Mouse (Mus musculus) 3T3-L1 (cell line): ENCODE measurements around the gene Cd300lf.

Experiments used
- DNase-seq: peaks from one replicate; pipeline ENCODE4 v3.0.0-alpha.2; 2015; ENCODE audit warnings: low read depth, low spot score

Cd300lf gene

DNA sequence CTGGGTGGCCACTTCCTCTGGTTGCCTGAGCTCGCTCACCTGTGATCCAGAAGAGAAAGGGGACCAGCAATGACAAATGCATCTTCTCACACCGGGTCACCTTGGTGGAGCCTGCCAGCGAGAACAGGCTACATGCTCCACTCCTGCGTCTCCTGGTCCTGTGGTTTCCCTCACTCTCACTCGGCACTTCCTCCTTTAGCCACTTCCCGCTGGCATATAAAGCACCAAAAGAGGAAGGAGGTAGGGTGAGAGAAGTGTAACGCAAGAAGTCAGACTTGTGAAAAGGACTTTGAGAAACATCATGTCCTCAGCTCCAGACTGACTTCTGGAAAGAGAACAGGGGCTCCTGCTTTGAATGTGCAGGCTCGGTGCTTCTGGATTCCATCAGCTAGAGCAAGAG lies at the start of gene Cd300lf:
TSS of gene Cd300lf (minus strand) at position 193 of the 400 bp plus-strand sequence.
- no peak for DNase-seq

DNA sequence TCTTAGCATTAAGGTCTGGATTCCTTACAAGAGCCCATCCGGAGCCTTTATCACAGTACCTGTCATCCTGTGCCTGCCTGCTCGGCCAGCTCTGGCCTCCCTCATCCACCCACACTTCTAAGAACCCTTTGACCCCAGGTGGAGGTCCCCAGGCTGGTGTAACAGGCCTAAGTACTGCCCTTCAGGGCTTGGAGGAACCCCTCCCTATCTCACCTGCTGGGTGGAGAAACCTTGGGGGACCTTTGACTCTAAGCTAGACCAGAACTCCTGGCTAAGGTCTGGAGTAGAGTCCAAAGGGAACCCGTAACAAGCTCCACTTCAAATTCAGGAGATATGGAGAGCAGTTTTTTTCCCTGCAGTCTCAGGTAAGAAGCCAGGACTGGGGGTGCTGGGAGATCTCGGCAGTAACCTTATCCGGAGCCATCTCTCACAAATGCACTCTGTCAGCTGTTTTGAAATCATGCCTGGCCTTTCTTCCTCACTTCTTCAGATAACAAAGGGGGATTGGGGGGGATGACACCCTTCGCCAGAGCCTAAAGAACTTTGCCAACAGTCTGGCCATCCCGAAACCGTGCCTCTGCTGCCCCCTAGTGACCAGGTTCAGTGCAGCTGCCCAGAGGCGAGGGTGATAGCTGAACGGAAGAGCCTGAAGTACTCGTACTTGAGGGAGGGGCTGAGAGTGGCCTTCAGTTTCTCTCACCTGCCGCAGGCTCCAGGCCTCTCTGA lies 48.3 kb upstream of the Cd300lf start:
- peak; percentile 80 for DNase-seq

DNA sequence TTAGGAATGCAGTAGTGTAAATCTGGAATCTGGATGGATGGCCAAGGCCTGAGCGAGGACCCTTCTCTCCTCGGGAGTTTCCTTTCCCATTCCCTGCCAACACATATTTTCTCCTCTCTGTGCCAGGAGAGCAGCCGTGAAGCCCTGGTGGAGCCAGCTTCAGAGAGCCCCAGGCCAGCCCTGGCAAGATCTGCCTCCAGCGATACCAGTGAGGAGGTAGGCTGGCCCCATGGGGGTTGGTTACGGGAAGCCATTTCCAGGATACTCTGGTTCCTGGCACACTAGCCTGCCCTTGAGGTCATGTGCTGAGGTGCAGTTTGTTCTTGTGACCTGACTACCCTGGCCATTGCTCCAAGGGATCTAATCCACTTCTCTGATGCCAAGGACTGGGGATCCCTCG lies 46.1 kb upstream of the Cd300lf start:
- DNase-seq = peak; percentile 66

DNA sequence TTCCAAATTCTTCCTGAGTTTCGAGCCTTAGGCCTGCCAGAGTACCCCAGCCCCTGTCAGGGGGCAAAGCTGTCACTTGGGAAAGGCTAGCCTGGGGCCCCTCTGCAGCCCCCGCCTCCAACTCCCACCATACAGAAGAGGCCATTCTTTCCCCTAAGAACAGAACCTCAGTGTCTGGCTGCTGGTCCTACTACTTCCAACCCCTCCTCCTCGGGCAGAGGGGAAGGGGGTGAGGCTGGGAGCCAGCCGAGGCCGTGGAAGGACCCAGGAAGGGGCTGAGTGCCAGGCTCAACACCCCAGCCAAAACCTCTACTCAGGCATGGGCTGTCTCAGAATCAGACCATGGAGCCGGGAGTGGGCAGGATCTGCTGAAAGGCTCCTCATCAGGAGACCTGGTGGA lies 45.4 kb upstream of the Cd300lf start:
- DNase-seq = no peak

DNA sequence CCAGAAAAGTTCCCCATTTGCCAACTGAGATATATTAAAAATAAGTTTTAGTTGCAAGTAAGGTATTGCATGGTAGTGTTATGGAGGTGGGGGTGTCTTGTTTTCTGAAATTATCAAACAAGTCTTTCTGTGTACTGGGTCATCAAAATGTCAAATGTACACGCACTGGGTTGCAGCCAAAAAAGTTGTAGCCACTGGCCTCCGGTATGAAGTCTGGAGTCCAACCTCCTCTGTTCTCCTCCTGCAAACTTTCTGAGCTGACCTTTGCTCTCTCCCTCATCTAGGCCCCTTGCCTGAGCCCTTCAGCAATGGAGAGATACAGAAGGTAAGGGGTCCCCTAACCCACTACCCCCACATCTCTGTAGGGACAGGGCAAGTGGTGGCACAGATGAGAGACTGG lies 45.0 kb upstream of the Cd300lf start:
- no peak for DNase-seq

DNA sequence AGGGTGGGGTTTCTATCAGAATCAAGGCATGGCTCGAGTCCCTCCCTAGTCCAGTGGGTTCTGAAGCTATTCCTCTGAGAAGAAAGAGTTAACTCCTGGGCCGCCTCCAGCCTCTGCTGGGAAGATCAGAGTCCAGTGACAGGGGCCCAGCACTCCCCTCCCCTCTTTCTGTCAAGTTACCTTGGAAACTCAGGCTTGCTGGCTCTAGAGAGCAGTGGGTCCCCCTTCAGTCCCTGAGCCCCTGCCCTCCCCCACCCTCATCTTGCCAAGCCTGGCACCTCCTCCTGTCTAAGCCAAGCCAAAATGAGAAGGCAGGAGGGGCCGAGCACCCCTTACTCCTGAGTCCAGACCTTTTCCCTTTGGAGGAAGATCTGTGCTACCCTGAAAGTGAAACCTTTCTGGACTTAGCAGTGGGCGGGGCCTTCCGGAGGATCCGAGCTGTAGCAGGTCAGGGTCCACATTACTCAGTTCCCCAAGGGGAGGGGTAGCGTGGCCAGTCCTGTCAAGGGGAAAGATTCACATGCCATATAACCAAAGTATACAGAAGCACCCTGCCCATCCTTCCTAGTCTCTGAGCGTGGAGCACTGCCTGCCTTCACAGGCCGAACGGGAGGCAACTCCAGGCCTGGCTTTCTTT lies 43.9 kb upstream of the Cd300lf start:
- no peak for DNase-seq

DNA sequence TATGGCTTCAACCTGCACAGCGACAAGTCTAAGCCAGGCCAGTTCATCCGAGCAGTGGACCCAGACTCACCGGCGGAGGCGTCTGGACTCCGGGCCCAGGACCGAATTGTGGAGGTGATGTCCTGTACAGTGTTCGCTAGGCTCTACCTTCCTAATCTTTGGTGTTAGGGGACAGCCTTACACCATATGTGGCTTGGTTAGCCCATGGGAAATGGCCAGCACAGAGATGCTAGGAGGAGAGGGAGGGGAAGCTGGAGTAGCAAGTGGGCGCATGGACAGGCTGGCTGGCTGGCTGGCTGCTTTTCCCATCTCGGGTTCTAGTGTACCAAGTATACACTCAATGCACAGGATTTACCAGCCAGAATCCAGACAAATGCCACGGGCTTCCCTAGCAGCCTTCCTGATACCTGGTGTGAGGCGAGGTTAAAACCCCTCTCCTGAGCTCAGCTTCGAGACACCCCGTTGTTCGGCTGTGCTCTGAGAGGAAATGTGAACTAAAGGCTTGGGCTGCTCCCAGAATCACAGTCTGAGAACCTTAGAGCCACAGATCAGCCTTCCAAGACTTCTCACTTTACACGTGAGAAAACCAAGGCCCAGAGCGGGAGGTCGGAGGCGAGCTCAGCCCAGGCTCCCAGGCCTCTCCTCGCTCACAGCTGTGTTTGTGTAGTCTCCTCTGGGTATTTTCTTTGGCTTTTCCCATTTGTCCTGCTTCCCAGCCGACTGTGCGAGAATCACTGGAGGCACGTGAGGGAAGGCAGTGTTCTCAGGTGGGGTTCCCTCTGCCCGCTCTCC lies 42.8 kb upstream of the Cd300lf start:
- no peak for DNase-seq

DNA sequence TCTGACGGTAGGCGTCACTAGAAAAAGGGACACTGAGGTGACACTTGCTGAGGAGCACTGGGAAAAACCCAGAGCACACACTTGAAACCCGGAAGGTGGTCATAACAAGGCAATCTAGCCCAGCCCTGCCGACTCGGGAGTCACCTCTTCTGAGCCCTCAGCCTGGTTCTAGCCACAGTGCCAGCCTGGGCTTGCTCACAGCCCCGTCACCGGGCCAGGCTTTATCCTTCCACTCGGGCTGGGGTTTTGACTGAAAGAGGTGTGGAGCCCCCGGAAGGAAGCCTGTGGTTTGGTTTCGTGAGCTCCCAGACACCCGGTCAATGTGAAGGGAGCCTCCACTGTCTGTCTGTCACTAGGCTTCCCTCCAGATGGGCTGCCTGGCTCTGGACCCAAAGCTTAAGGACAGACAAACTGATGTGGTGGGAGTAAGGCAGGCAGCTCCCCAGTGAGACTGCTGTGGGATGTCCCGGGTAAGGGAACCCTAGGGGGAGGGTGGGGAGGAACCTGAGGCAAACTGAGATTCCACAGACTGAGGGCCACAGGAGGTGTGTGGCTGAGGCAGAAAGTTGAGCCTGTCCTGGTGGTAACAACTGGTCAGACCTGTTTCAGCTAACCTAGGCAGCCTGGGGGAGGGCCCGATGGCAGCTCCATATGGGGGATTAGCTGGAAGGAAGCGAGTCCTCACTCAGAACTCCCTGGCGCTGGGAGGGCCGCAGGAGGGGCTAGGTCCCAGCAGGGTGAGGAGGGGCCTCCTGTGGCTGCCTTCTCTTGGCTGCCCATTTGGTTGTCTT lies 40.0 kb upstream of the Cd300lf start:
- DNase-seq = no peak

DNA sequence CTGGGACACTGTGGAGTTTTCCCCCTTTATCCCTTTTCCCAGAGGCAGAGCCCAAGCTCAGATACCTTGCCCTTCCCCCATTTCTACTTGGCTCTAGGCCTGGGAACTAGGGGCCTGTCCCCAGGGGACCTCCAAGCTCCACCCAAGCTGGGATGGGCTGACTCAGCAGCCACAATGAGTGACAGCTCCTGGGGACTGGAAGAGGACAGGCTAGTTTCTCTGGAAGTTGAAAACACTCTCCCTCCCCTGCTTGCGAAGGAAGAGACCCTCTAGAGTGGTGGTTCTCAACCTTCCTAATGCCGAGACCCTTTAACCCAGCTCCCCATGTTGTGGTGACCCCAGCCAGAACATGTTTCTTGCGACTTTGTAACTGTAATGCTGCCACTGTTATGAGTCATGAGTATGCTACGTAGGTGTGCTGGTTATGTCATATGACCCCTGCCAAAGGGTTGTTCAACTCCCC lies 39.1 kb upstream of the Cd300lf start:
- DNase-seq = peak; percentile 80

DNA sequence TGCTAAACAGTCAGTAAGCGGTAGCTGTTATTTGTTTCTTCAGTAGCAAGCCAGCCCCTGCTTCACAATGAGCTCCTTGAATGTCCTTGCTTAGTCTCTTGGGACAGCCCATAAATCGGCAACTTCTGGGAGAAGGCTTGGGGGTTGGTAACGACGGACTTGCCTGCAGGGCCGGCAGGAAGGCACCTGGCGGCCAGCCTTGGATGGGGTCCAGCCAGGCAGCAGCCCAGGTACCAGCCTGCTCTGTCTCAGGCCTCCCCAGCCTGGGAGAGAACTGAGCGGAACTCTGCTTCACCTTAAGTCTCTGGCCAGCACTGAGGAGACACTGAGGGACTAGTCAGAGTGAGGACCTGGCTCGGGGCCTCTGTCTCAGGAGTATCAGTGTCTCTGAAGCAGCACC lies 37.3 kb upstream of the Cd300lf start:
- no peak for DNase-seq

DNA sequence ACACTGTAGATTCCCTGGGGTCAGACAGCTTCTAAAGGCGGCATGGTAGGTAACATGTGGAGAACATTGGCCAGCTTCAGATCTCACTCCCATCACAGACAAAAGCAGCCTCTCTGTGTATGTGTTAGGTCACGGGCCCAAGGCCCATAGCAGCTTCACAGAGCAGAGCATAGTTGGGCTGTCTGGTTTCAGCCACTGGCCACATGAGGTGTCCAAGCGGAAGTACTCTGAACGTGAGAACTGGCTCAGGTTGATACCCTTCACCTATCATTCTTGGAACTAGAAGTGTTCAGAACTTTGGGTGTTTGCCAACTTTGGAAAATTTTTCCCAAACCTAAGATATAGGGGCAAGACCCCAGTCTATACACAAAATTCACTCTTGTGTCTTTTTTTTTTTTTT lies 35.6 kb upstream of the Cd300lf start:
- no peak for DNase-seq

DNA sequence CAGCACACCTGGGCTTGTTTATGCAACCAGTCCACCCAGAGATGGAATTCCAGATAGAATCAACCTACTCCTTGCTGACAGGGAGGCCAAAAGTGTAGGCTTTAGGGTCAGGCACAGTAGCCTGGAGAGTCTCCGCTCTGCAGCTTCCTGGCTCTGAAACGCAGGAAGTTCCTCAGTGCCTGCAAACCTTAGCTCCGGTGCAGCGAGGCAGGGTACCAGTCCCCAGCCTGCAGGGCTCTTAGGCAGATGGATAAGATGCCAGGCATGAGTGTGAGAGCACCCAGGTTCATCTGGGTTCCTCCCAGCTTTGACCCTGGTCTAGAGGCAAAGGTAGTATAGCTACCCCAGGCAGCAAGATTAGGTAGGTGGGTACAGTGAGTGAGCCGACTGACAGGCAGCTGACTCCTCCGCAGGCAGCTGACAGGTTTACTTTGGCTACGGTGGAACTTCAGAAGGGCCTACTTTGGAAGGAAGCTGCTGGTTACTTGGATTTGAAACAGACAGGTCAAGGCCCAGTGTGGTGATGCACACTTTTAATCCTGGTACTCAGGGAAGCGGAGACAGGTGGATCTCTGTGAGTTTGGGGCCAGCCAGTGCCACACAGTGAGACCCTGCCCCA lies 33.9 kb upstream of the Cd300lf start:
- DNase-seq = no peak

DNA sequence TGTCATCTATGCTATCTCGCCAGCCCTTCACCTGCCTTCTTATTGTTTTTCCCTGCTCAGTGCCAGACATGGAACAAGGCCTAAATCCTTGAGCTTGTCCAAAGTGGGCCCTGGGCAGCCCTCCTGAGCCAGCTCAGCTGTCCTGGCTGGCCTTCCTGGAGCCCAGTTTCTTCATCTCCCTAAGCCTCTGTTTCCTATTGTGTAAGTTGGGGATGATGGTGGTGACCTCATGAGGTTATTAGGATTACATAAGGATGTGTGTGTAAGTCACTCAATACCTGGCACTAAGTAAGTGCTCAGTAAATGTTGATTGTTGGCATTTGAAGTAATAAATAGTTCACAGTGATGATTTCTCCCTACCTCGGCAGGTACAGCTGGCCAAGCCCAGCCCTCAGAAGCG lies 33.0 kb upstream of the Cd300lf start:
- DNase-seq = no peak

DNA sequence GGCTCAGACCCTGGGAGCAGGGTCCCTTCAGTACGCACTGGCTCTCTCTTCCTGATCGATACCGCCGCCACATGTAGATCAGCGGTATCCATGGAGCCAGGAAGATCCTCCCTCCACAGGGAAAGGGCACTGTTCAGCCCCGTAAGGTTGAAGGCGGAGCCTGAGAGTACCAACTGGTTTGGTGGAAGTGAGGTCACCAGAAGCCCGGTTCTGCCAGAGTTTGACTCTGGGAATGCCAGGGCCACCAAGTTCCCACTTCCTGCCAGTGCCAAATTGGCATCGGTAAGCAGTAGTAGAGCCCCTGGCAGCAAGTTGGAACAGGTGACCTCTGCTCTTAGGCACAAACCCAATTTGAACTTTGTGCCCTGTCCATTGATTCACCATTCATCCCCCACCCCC lies 31.2 kb upstream of the Cd300lf start:
- peak; percentile 80 for DNase-seq

DNA sequence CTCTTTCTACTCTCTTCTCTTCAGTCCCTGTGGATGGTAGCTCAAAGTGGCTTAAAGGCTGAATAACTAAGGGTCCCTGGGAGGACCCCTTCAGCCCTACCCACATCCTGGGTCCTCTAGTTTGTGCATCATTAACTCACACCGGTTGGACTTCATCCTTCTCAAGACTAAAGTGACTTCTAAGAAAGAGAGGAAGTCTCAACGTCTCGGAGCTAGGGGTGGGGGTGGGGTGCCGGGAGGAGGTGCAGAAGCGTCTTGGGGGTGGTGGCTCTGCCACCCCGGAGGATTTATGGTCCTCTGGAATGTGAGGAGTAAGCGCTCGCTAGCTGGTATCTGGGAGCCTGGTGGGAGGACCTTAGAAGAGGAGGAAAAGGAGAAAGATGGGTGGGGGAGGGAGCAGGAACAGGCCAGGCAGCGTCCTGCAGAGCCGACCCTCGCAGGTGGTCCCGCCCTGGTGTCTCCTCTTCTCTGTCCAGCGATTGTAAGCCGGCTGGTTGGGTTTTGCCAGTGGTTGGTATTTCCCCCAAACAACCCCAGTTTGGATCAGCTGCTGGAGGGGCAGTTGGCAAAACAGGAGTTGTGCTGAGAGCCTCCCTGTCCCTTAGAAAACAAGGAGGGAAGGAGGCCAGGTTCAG lies 30.7 kb upstream of the Cd300lf start:
- peak; percentile 81 for DNase-seq

DNA sequence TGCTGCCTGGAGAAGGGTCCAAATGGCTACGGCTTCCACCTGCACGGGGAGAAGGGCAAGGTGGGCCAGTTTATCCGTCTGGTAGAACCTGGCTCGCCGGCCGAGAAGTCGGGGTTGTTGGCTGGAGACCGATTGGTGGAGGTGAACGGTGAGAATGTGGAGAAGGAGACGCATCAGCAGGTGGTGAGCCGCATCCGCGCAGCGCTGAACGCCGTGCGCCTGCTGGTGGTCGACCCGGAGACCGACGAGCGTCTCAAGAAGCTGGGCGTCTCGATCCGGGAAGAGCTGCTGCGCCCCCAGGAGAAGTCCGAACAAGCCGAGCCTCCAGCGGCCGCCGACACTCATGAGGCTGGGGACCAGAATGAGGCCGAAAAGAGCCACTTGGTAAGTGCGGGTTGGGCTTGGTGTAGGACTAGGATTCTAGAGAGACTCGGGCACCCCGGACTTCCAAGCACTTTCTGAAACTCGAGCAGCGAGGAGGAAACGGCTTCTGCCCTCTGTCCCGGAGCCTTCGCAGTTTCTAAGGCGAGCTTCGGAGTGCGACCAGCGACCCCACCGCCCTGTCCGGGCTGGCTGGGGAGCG lies 29.9 kb upstream of the Cd300lf start:
- DNase-seq = peak; percentile 66

DNA sequence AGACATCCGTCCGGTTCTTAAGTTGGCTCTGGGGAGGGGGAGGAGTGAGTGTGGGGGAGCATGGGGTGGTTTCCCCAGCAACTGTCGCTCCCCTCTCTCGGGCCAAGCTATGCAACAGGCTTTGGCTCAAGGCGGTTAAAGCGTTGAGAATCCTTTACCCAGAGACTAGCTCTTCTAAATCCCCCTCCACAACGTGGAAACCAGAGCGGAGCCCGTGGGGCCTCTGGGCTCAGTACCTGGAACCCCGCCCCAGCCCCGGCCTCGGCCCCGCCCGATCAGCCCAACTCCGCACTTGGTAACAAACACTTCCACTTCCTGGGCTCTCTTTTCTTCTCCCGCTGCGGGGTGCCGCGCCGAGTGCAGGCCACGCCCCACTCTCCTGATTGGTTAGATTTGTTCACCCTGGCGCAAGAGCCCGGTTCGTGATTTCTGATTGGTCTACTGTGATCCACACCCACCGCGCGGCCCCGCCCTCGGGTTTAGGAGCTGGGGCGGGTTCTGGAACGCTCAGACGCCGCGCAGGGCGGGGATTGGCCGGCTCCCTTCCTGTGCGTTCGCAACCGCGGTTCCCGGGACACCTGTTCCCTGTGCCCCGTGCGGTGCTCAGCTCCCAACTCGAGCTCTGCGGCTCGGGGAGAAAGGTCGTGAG lies 29.2 kb upstream of the Cd300lf start, which contains the start of gene Slc9a3r1:
TSS of gene Slc9a3r1 (plus strand) at position 510 of the 649 bp plus-strand sequence.
- DNase-seq = peak; percentile 98

DNA sequence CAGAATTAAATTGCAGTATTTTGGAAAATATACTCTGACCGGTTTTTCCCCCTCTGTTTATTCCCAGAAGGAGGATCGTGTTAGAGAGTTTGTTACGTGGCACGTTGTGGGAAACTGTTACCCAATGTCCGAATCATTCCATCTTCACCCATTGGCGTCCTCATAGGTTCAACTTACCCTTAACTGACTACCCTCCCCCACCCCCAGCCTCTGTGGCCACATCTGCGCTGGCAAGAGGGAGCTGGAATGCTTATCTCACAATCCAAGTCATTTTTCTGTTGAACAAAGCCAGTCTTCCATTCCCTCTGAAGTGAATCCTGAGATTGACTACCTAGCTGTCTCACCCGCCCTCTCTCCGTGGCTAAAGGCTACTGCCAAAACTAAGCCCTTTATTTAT lies 28.4 kb upstream of the Cd300lf start:
- peak; percentile 16 for DNase-seq

DNA sequence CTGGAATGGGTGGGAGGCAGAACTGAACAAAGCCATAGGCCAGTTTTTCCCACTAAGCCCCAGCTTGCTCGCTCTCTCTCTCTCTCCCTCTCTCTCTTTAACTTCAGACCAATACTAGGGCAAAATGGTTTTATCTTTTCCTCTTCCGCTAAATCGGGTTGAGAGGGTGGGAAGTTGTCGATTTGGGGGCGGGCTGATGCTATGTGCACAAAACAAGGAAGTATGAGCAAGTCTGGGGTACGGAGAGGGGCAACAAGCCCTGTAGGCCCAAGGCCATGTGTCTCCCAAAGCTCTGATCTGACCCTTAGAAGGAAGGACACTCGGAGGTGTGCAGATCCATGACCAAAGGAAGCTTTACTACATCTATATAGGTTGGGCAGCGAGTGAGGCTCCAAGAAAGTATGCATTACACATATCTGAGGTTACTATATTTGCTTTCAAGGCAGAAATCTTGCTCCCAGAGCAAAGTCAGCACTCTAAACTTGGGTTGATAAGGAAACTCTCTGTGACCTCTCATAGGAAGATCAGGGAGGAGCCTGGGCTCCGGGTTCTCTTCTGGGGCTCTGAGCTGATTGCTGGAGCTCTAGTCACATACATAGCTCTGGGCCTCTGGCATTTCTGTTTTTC lies 27.9 kb upstream of the Cd300lf start:
- peak; percentile 16 for DNase-seq
